Mouse (Mus musculus) limb, embryonic 10.5 days (tissue): ENCODE results near the gene Scel. TPM values are rescaled to one million over a fixed set of nuclear protein-coding genes. Genes with fewer than 3 reads are reported as not detected.

Experiments
- DNase-seq: peaks from one replicate; pipeline ENCODE4 v3.0.0-alpha.2; 2017; ENCODE audit warnings: low spot score
- H3K27ac ChIP-seq: fragments of 300-500 bp; sonication (generic); 2 replicates; pipeline ENCODE4 v1.5.1; 2016; ENCODE audit warnings: mild to moderate bottlenecking
- H3K27me3 ChIP-seq: fragments of 300-500 bp; sonication (generic); 2 replicates; pipeline ENCODE4 v1.6.1; 2016; ENCODE audit warnings: low read depth, mild to moderate bottlenecking; ENCODE audit not compliant: poor library complexity, severe bottlenecking
- H3K36me3 ChIP-seq: fragments of 300-500 bp; sonication (generic); 2 replicates; pipeline ENCODE4 v1.6.1; 2016; ENCODE audit warnings: mild to moderate bottlenecking, moderate library complexity
- H3K4me1 ChIP-seq: fragments of 300-500 bp; sonication (generic); 2 replicates; pipeline ENCODE4 v1.6.1; 2016
- H3K4me3 ChIP-seq: fragments of 300-500 bp; sonication (generic); 2 replicates; pipeline ENCODE4 v1.5.1; 2016; ENCODE audit warnings: mild to moderate bottlenecking, moderate library complexity
- H3K9me3 ChIP-seq: fragments of 300-500 bp; sonication (generic); replicated peaks from 2 replicates; pipeline ENCODE4 v1.6.1; 2016; ENCODE audit warnings: mild to moderate bottlenecking
- WGBS: fragments of 180-500 bp; shearing (Covaris S2); methylation state at CpG from one replicate; pipeline ENCODE4 v1.1.7; 2016; 5-methylcytosine and 5-hydroxymethylcytosine counted together
- polyA plus RNA-seq: library from polyadenylated mRNA; unstranded; fragments of >200 nt; fragmentation: Nextera tagmentation; extraction: Ambion mirVana; gene quantifications from 2 replicates; pipeline ENCODE4 v1.2.1, GENCODE M21; 2016

Gene Scel
- polyA plus RNA-seq, 1 experiment from 2014 or later = 0.09 TPM

- Histone ChIP-seq H3K9me3 (no peaks in the 10 kb centered on the region), H3K36me3 (no peaks in the 10 kb centered on the region), H3K27me3 (no peaks in the 10 kb centered on the region), H3K4me1 (no peaks in the 10 kb centered on the region), H3K4me3 (no peak overlapping the region), H3K27ac (no peak overlapping the region)
- 92% methylated on average over 8 of the region's 8 CpGs for WGBS
- DNase-seq = no peak
Observed at GRCm38 (mm10) chr14:103485671-103486070, 27.5 kb upstream of the Scel start.

GRCm38 (mm10) chr14:103486974-103487373 lies 26.2 kb upstream of the Scel start:
- WGBS = 92% methylated on average over 5 of the region's 5 CpGs
- H3K27ac ChIP-seq = no peak overlapping the region

GRCm38 (mm10) chr14:103488659-103489058 lies 24.5 kb upstream of the Scel start:
- DNase-seq = no peak
- no peaks in the 10 kb centered on the region for H3K9me3 ChIP-seq
- H3K36me3 ChIP-seq = no peaks in the 10 kb centered on the region
- no peaks in the 10 kb centered on the region for H3K27me3 ChIP-seq
- H3K4me3 ChIP-seq = no peak overlapping the region
- whole genome bisulfite sequencing = 89% methylated on average over 3 of the region's 3 CpGs
- no peak overlapping the region for H3K27ac ChIP-seq
- H3K4me1 ChIP-seq = no peaks in the 10 kb centered on the region

More at GRCm38 (mm10) chr14:103486974-103487373, 26.2 kb upstream of the Scel start:
- H3K27me3 ChIP-seq = no peaks in the 10 kb centered on the region
- no peaks in the 10 kb centered on the region for H3K4me1 ChIP-seq
- DNase-seq = no peak
- H3K9me3 ChIP-seq = no peaks in the 10 kb centered on the region
- no peak overlapping the region for H3K4me3 ChIP-seq
- H3K36me3 ChIP-seq = no peaks in the 10 kb centered on the region

- Histone ChIP-seq H3K27ac (no peak overlapping the region), H3K9me3 (no peaks in the 10 kb centered on the region), H3K36me3 (no peaks in the 10 kb centered on the region), H3K27me3 (no peaks in the 10 kb centered on the region), H3K4me3 (no peak overlapping the region), H3K4me1 (peaks cover 5% of the 10 kb centered on the region; the same call in 1 of the 2 replicates)
- WGBS = 87% methylated on average over 8 of the region's 8 CpGs
- no peak for DNase-seq
Observed at GRCm38 (mm10) chr14:103498199-103498598, 14.9 kb upstream of the Scel start.

- H3K4me3 ChIP-seq = no peak overlapping the region
- 80% methylated on average over 5 of the region's 5 CpGs for WGBS
- H3K36me3 ChIP-seq = no peaks in the 10 kb centered on the region
- H3K9me3 ChIP-seq = no peaks in the 10 kb centered on the region
- H3K27me3 ChIP-seq = no peaks in the 10 kb centered on the region
- no peak for DNase-seq
- no peak overlapping the region for H3K27ac ChIP-seq
- H3K4me1 ChIP-seq = peaks cover 5% of the 10 kb centered on the region; the same call in 1 of the 2 replicates
Observed at GRCm38 (mm10) chr14:103498613-103499012, 14.5 kb upstream of the Scel start.

- H3K4me1 ChIP-seq = peaks cover 5% of the 10 kb centered on the region; the same call in 1 of the 2 replicates
- no peak overlapping the region for H3K4me3 ChIP-seq
- 74% methylated on average over 1 of the region's 1 CpGs for WGBS
- no peaks in the 10 kb centered on the region for H3K27me3 ChIP-seq
- no peak overlapping the region for H3K27ac ChIP-seq
- no peaks in the 10 kb centered on the region for H3K36me3 ChIP-seq
- no peak for DNase-seq
- no peaks in the 10 kb centered on the region for H3K9me3 ChIP-seq
Observed at GRCm38 (mm10) chr14:103499060-103499459, 14.1 kb upstream of the Scel start.

- no peaks in the 10 kb centered on the region for H3K9me3 ChIP-seq
- peaks cover 5% of the 10 kb centered on the region; the same call in 1 of the 2 replicates for H3K4me1 ChIP-seq
- WGBS = 70% methylated on average over 7 of the region's 7 CpGs
- DNase-seq = no peak
- no peaks in the 10 kb centered on the region for H3K36me3 ChIP-seq
- H3K27me3 ChIP-seq = no peaks in the 10 kb centered on the region
- H3K27ac ChIP-seq = no peak overlapping the region
- no peak overlapping the region for H3K4me3 ChIP-seq
Observed at GRCm38 (mm10) chr14:103500309-103500708, 12.8 kb upstream of the Scel start.

- H3K27ac ChIP-seq = no peak overlapping the region
- H3K4me3 ChIP-seq = no peak overlapping the region
- no peaks in the 10 kb centered on the region for H3K9me3 ChIP-seq
- 24% methylated on average over 4 of the region's 4 CpGs for WGBS
- H3K36me3 ChIP-seq = no peaks in the 10 kb centered on the region
- H3K4me1 ChIP-seq = peaks cover 5% of the 10 kb centered on the region; the same call in 1 of the 2 replicates
- no peaks in the 10 kb centered on the region for H3K27me3 ChIP-seq
- DNase-seq = no peak
Observed at GRCm38 (mm10) chr14:103500941-103501340, 12.2 kb upstream of the Scel start.

GRCm38 (mm10) chr14:103504514-103504913 lies 8.6 kb upstream of the Scel start:
- no peak overlapping the region for H3K4me3 ChIP-seq
- no peak overlapping the region for H3K27ac ChIP-seq
- H3K36me3 ChIP-seq = no peaks in the 10 kb centered on the region
- 0 out of 2 replicates have a peak, but pooled peaks cover 3% of the 10 kb centered on the region for H3K4me1 ChIP-seq
- H3K27me3 ChIP-seq = no peaks in the 10 kb centered on the region
- H3K9me3 ChIP-seq = no peaks in the 10 kb centered on the region
- WGBS = 86% methylated on average over 7 of the region's 7 CpGs
- no peak for DNase-seq

GRCm38 (mm10) chr14:103509544-103509943 lies 3.6 kb upstream of the Scel start:
- WGBS = 94% methylated on average over 8 of the region's 8 CpGs
- Histone ChIP-seq H3K36me3 (no peaks in the 10 kb centered on the region), H3K9me3 (no peaks in the 10 kb centered on the region)

GRCm38 (mm10) chr14:103513473-103513811 lies 300 bp downstream of the Scel start:
- no peaks in the 10 kb centered on the region for H3K27me3 ChIP-seq

More at GRCm38 (mm10) chr14:103509544-103509943, 3.6 kb upstream of the Scel start:
- no peak overlapping the region for H3K4me3 ChIP-seq
- no peak for DNase-seq
- 0 out of 2 replicates have a peak, but pooled peaks cover 2% of the 10 kb centered on the region for H3K4me1 ChIP-seq
- H3K27ac ChIP-seq = no peak overlapping the region
- H3K27me3 ChIP-seq = no peaks in the 10 kb centered on the region

GRCm38 (mm10) chr14:103515419-103515818 lies 2.3 kb downstream of the Scel start:
- 93% methylated on average over 8 of the region's 8 CpGs for WGBS
- Histone ChIP-seq H3K27ac (no peak overlapping the region), H3K36me3 (no peaks in the 10 kb centered on the region), H3K4me1 (0 out of 2 replicates have a peak, but pooled peaks cover 2% of the 10 kb centered on the region), H3K9me3 (no peaks in the 10 kb centered on the region), H3K4me3 (no peak overlapping the region), H3K27me3 (no peaks in the 10 kb centered on the region)
- DNase-seq = no peak

More at GRCm38 (mm10) chr14:103513473-103513811, 300 bp downstream of the Scel start:
- no peaks in the 10 kb centered on the region for H3K9me3 ChIP-seq
- no peak for DNase-seq
- no peak overlapping the region for H3K27ac ChIP-seq
- 0 out of 2 replicates have a peak, but pooled peaks cover 2% of the 10 kb centered on the region for H3K4me1 ChIP-seq
- 76% methylated on average over 7 of the region's 7 CpGs for WGBS
- H3K36me3 ChIP-seq = no peaks in the 10 kb centered on the region
- no peak overlapping the region for H3K4me3 ChIP-seq

GRCm38 (mm10) chr14:103526286-103526685 lies 13.1 kb downstream of the Scel start:
- Histone ChIP-seq H3K27ac (no peak overlapping the region), H3K27me3 (no peaks in the 10 kb centered on the region), H3K36me3 (no peaks in the 10 kb centered on the region), H3K4me3 (no peak overlapping the region), H3K9me3 (no peaks in the 10 kb centered on the region), H3K4me1 (no peaks in the 10 kb centered on the region)
- DNase-seq = no peak
- 86% methylated on average over 1 of the region's 1 CpGs for WGBS
